23 mouse cellular contexts compared by ENCODE assay signal in genomic region chr2:128833435-128833834, GRCm38 (mm10). TPM values are rescaled to one million over a fixed set of nuclear protein-coding genes. Genes with fewer than 3 reads are reported as not detected.
DNase-seq lines count a peak whose midpoint lies in the region; ATAC-seq and TF ChIP-seq lines count a peak whose summit lies in the region.
"Had no signal": no experiment of that assay in that cellular context is flagged by ENCODE, and none has a peak within 500 bp of the region (broad histone marks: within the 10 kb centered on the region; RNA-seq: fewer than 3 reads in every experiment).

No protein-coding gene starts in this region.

- H3K9ac ChIP-seq in intestine, postnatal 0 days (ENCODE audit: low read depth, low read length): no peak overlapping the region
- H3K9ac ChIP-seq in stomach, embryonic 16.5 days (ENCODE audit: low read length): no peak overlapping the region
- H3K9ac ChIP-seq: embryonic facial prominence, embryonic 13.5 days; forebrain, embryonic 12.5 days; heart, embryonic 13.5 days; hindbrain, embryonic 12.5 days had no signal

- H3K4me3 ChIP-seq in bone marrow macrophage, adult 2 months (ENCODE audit: insufficient read depth, low read length): no peak overlapping the region
- H3K4me3 ChIP-seq in intestine, postnatal 0 days (ENCODE audit: low read depth, low read length): no peak overlapping the region
- no peak overlapping the region for H3K4me3 ChIP-seq in stomach, embryonic 16.5 days (replicated peaks; ENCODE audit: low read length)
- no peak overlapping the region for H3K4me3 ChIP-seq in midbrain, embryonic 10.5 days
- H3K4me3 ChIP-seq: embryonic facial prominence, embryonic 13.5 days; forebrain, embryonic 12.5 days; heart, embryonic 13.5 days; hindbrain, embryonic 12.5 days had no signal

- no peak for TF ChIP-seq POLR2A in bone marrow macrophage, adult 2 months (IDR thresholded peaks at IDR 0.05; ENCODE audit: borderline replicate concordance, low read depth, low read length)

- ATAC-seq in intestine, postnatal 0 days: peak; percentile 94
- no peak for ATAC-seq in stomach, embryonic 16.5 days (ENCODE audit: insufficient read depth, low FRiP score)
- ATAC-seq: CD4-positive, CD25-positive, alpha-beta regulatory T cell, adult 4 months; forebrain, embryonic 16.5 days had no signal

- H3K4me1 ChIP-seq in bone marrow macrophage, adult 2 months (ENCODE audit: control insufficient read depth, insufficient read depth, low read length): peaks cover 22% of the 10 kb centered on the region
- H3K4me1 ChIP-seq in intestine, postnatal 0 days (replicated peaks; ENCODE audit: control insufficient read depth, insufficient read depth, low read length): 0 out of 2 replicates have a peak, but pooled peaks cover 4% of the 10 kb centered on the region
- H3K4me1 ChIP-seq in stomach, embryonic 16.5 days (ENCODE audit: control insufficient read depth, insufficient read depth, low read length): no peaks in the 10 kb centered on the region; the same call in 1 of the 2 replicates
- H3K4me1 ChIP-seq in midbrain, embryonic 10.5 days: no peaks in the 10 kb centered on the region
- H3K4me1 ChIP-seq: embryonic facial prominence, embryonic 13.5 days; forebrain, embryonic 12.5 days; heart, embryonic 13.5 days; hindbrain, embryonic 12.5 days had no signal

- peaks cover 57% of the 10 kb centered on the region for H3K36me3 ChIP-seq in intestine, postnatal 0 days (ENCODE audit: control insufficient read depth, insufficient read depth)
- peaks cover 11% of the 10 kb centered on the region; the same call in 1 of the 2 replicates for H3K36me3 ChIP-seq in stomach, embryonic 16.5 days (ENCODE audit: control insufficient read depth, insufficient read depth, low read length)
- H3K36me3 ChIP-seq in midbrain, embryonic 10.5 days: peaks cover 95% of the 10 kb centered on the region

- peak; percentile 49 for DNase-seq in heart, adult 11 months
- no peak for DNase-seq in heart, postnatal 4 days
- no peak for DNase-seq in left cerebral cortex, postnatal 14 days (ENCODE audit: low spot score in 2 of 2)
- no peak for DNase-seq in urinary bladder, postnatal 14 days (ENCODE audit: low spot score)
- no peak for DNase-seq in midbrain, embryonic 10.5 days (ENCODE audit: low spot score)
- DNase-seq: adrenal gland, adult 8-10 months; B cell, adult 2 months; cerebellum, adult 18-20 months; cerebellum, adult 9-11 months; cerebellum, postnatal 36 days; gastrocnemius, postnatal 14 days; heart, postnatal 36 days had no signal

- WGBS in intestine, postnatal 0 days: 46% methylated on average over 2 of the region's 2 CpGs
- 89% methylated on average over 2 of the region's 2 CpGs for WGBS in stomach, embryonic 16.5 days
- WGBS in midbrain, embryonic 10.5 days: 97% methylated on average over 2 of the region's 2 CpGs

- H3K27me3 ChIP-seq in intestine, postnatal 0 days (replicated peaks; ENCODE audit: control insufficient read depth, insufficient read depth, low read length): no peaks in the 10 kb centered on the region
- no peaks in the 10 kb centered on the region for H3K27me3 ChIP-seq in stomach, embryonic 16.5 days (ENCODE audit: control insufficient read depth, insufficient read depth, low read length)
- no peaks in the 10 kb centered on the region for H3K27me3 ChIP-seq in midbrain, embryonic 10.5 days (ENCODE audit: low read depth, poor library complexity, severe bottlenecking)
- H3K27me3 ChIP-seq: embryonic facial prominence, embryonic 13.5 days; forebrain, embryonic 12.5 days; heart, embryonic 13.5 days; hindbrain, embryonic 12.5 days had no signal

- no peaks in the 10 kb centered on the region for H3K9me3 ChIP-seq in intestine, postnatal 0 days (ENCODE audit: control insufficient read depth)
- H3K9me3 ChIP-seq in stomach, embryonic 16.5 days (replicated peaks; ENCODE audit: control insufficient read depth, low read length): no peaks in the 10 kb centered on the region
- no peaks in the 10 kb centered on the region for H3K9me3 ChIP-seq in midbrain, embryonic 10.5 days (replicated peaks)
- H3K9me3 ChIP-seq: embryonic facial prominence, embryonic 13.5 days; forebrain, embryonic 12.5 days; G1E; heart, embryonic 13.5 days; hindbrain, embryonic 12.5 days had no signal

- no peak for TF ChIP-seq CTCF in bone marrow macrophage, adult 2 months (IDR thresholded peaks at IDR 0.05; ENCODE audit: low read depth, low read length)
- no peak for TF ChIP-seq CTCF in intestine, postnatal 0 days (IDR thresholded peaks at IDR 0.05; ENCODE audit: low read depth)

- peak overlapping the region; percentile 56 for H3K27ac ChIP-seq in bone marrow macrophage, adult 2 months (ENCODE audit: insufficient read depth, low read depth, low read length)
- H3K27ac ChIP-seq in intestine, postnatal 0 days (ENCODE audit: low read depth, low read length): peak overlapping the region; percentile 94
- peak overlapping the region; percentile 52; the same call in 1 of the 2 replicates for H3K27ac ChIP-seq in stomach, embryonic 16.5 days (ENCODE audit: low read length)
- H3K27ac ChIP-seq in midbrain, embryonic 10.5 days (replicated peaks): no peak overlapping the region
- H3K27ac ChIP-seq: embryonic facial prominence, embryonic 13.5 days; forebrain, embryonic 12.5 days; heart, embryonic 13.5 days; hindbrain, embryonic 12.5 days had no signal

- no peak overlapping the region for H3K4me2 ChIP-seq in intestine, postnatal 0 days (replicated peaks; ENCODE audit: low read depth)
- no peak overlapping the region for H3K4me2 ChIP-seq in stomach, embryonic 16.5 days (ENCODE audit: low read depth, low read length)
- H3K4me2 ChIP-seq: embryonic facial prominence, embryonic 13.5 days; forebrain, embryonic 12.5 days; heart, embryonic 13.5 days; hindbrain, embryonic 12.5 days had no signal

- intact Hi-C loops in left cerebral cortex, postnatal 14 days (cut with DNase I): no loop called here

RNA-seq across cellular contexts. Expression of gene Tmem87b, which starts 15.5 kb away (rescaled TPM):
- total RNA-seq in heart, postnatal 4 days (2021): 10 to 100 TPM; 24.5 to 24.6 TPM
- 57.6 and 61.0 TPM in 2 replicates for polyA plus RNA-seq in bone marrow macrophage, adult 2 months (2012; ENCODE audit: insufficient read depth, insufficient read length, missing spikeins)
- 108 and 112 TPM in 2 replicates for polyA plus RNA-seq in intestine, postnatal 0 days (2015; fragmentation: Nextera tagmentation; extraction: Ambion mirVana)
- polyA plus RNA-seq in stomach, embryonic 16.5 days (2015; fragmentation: Nextera tagmentation; extraction: Ambion mirVana): 34.3 and 36.6 TPM in 2 replicates
- 10 to 100 TPM; 32.7 to 33.5 TPM for total RNA-seq in left cerebral cortex, postnatal 14 days (2021)
- 21.7 and 26.8 TPM in 2 replicates for polyA plus RNA-seq in midbrain, embryonic 10.5 days (2016; fragmentation: Nextera tagmentation; extraction: Ambion mirVana)

RNA-seq across cellular contexts. Expression of gene Fbln7, which starts 29.3 kb away (rescaled TPM):
- under 1 TPM; 0.54 to 0.74 TPM for total RNA-seq in heart, postnatal 4 days (2021)
- not detected in 2 replicates for polyA plus RNA-seq in bone marrow macrophage, adult 2 months (2012; ENCODE audit: insufficient read depth, insufficient read length, missing spikeins)
- polyA plus RNA-seq in intestine, postnatal 0 days (2015; fragmentation: Nextera tagmentation; extraction: Ambion mirVana): 3.6 and 4.0 TPM in 2 replicates
- polyA plus RNA-seq in stomach, embryonic 16.5 days (2015; fragmentation: Nextera tagmentation; extraction: Ambion mirVana): 4.5 and 5.2 TPM in 2 replicates
- 1 to 10 TPM; 4.0 to 4.8 TPM for total RNA-seq in left cerebral cortex, postnatal 14 days (2021)
- 2.7 and 3.1 TPM in 2 replicates for polyA plus RNA-seq in midbrain, embryonic 10.5 days (2016; fragmentation: Nextera tagmentation; extraction: Ambion mirVana)
- total RNA-seq: granulocyte monocyte progenitor cell, adult 5-6 weeks had no signal
- polyA plus RNA-seq: CD4-positive, CD25-positive, alpha-beta regulatory T cell, adult 4 months; G1E had no signal
